Mouse (Mus musculus) E14TG2a.4 (cell line): Measurements from ENCODE around the gene Alcam.

Source experiments
- H3K27me3 ChIP-seq: 2 replicates; pipeline ENCODE4 v1.6.1; 2014; ENCODE audit warnings: low read length, control low read depth; ENCODE audit not compliant: insufficient read depth
- H3K36me3 ChIP-seq: 2 replicates; pipeline ENCODE4 v1.6.1; 2014; ENCODE audit warnings: low read length, control low read depth; ENCODE audit not compliant: insufficient read depth
- H3K4me1 ChIP-seq: replicated peaks from 2 replicates; pipeline ENCODE4 v1.6.1; 2014; ENCODE audit warnings: low read depth, low read length, control low read depth
- H3K4me3 ChIP-seq: replicated peaks from 2 replicates; pipeline ENCODE4 v1.5.1; 2014; ENCODE audit warnings: mild to moderate bottlenecking, low read length
- H3K9me3 ChIP-seq: 2 replicates; pipeline ENCODE4 v1.6.1; 2014; ENCODE audit warnings: low read length, control low read depth
- CTCF ChIP-seq: conservative IDR thresholded peaks from 2 replicates; pipeline ENCODE4 v1.5.1; 2014; ENCODE audit warnings: low read length
- NANOG ChIP-seq: IDR thresholded peaks from 2 replicates; pipeline ENCODE4 v1.6.1; 2014; ENCODE audit warnings: borderline replicate concordance, low read length, mixed read lengths
- POU5F1 ChIP-seq: IDR thresholded peaks from 2 replicates; pipeline ENCODE4 v1.6.1; 2014; ENCODE audit warnings: low read length, borderline replicate concordance

Gene Alcam

GRCm38 (mm10) chr16:52405272-52405671 lies 48.6 kb downstream of the Alcam start:
- H3K4me1 ChIP-seq = no peaks in the 10 kb centered on the region
- TF ChIP-seq NANOG (no peak), POU5F1 (no peak), CTCF (no peak)
- no peaks in the 10 kb centered on the region for H3K9me3 ChIP-seq
- no peaks in the 10 kb centered on the region for H3K27me3 ChIP-seq
- no peak overlapping the region for H3K4me3 ChIP-seq
- no peaks in the 10 kb centered on the region for H3K36me3 ChIP-seq

- Histone ChIP-seq H3K4me3 (no peak overlapping the region), H3K27me3 (no peaks in the 10 kb centered on the region), H3K9me3 (no peaks in the 10 kb centered on the region), H3K4me1 (no peaks in the 10 kb centered on the region), H3K36me3 (no peaks in the 10 kb centered on the region)
- no peak for TF ChIP-seq CTCF
- no peak for TF ChIP-seq NANOG
- no peak for TF ChIP-seq POU5F1
Measured at GRCm38 (mm10) chr16:52399112-52399511, 54.8 kb downstream of the Alcam start.

GRCm38 (mm10) chr16:52386781-52387300 lies 67.0 kb downstream of the Alcam start:
- Histone ChIP-seq H3K4me3 (no peak overlapping the region), H3K36me3 (no peaks in the 10 kb centered on the region), H3K27me3 (no peaks in the 10 kb centered on the region), H3K4me1 (no peaks in the 10 kb centered on the region), H3K9me3 (no peaks in the 10 kb centered on the region)
- TF ChIP-seq NANOG (no peak), CTCF (no peak), POU5F1 (no peak)

DNA sequence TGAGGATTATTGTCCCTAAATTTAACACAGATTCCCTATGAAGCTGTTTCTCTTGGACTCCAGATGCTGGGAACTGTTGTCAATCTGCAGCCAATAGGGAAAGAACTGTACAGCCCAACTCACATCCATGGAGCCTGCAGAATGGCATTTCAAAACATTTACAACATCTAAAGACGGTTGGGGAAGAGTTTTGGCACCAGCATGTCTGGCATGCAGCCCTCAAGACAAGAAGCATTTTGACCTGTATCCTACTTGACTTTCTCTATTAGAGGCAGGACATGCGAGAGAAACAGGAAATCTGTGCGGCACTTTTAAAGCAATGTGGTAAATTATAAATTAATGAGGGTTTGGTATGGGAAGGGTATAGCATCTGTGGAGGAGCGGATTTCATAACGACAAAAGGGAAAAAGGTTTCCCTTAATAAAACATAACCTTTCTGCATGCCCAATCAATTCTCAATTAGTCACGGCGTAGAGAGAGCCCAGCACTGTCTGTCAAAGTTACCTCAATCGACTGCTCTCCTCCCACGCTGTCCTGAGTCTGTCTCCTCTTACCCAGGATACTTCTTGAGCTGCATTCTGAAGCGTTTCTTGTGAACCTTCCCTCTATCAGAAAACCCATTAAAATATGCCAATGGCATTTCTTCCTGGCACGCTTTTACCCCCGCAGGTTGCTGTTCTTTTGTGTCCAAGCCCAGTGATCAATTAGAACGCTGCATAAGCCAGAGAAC lies 70.3 kb downstream of the Alcam start:
- Histone ChIP-seq H3K27me3 (no peaks in the 10 kb centered on the region), H3K9me3 (no peaks in the 10 kb centered on the region), H3K36me3 (no peaks in the 10 kb centered on the region), H3K4me3 (no peak overlapping the region), H3K4me1 (no peaks in the 10 kb centered on the region)
- TF ChIP-seq NANOG (no peak), CTCF (no peak)

GRCm38 (mm10) chr16:52378811-52379597 lies 74.9 kb downstream of the Alcam start:
- TF ChIP-seq POU5F1 (no peak), CTCF (no peak), NANOG (no peak)
- H3K4me1 ChIP-seq = no peaks in the 10 kb centered on the region
- no peak overlapping the region for H3K4me3 ChIP-seq
- no peaks in the 10 kb centered on the region for H3K9me3 ChIP-seq
- H3K36me3 ChIP-seq = no peaks in the 10 kb centered on the region
- H3K27me3 ChIP-seq = no peaks in the 10 kb centered on the region

DNA sequence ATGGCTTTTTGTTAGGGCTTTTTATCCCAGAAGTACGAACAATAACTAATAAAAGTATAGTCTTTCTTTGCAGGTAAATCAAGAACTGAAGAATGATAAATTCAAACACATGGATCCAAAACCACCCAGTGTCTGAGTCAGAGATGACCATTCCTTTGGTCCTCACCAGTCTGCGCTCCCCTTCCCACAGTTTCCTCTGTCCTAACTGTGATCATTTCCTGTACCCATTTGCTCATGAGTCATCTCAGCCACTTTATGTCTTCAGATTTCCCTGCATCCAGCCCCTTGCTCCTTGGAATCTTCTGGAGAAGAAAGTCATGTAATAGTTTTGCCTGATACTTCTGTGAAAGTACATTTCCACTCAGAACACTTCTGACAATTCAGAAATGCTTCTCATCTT lies 77.0 kb downstream of the Alcam start:
- TF ChIP-seq NANOG (no peak), CTCF (no peak), POU5F1 (no peak)
- no peaks in the 10 kb centered on the region for H3K9me3 ChIP-seq
- no peaks in the 10 kb centered on the region for H3K36me3 ChIP-seq
- no peaks in the 10 kb centered on the region for H3K27me3 ChIP-seq
- H3K4me1 ChIP-seq = no peaks in the 10 kb centered on the region
- H3K4me3 ChIP-seq = no peak overlapping the region

GRCm38 (mm10) chr16:52371956-52372355 lies 81.9 kb downstream of the Alcam start:
- Histone ChIP-seq H3K27me3 (no peaks in the 10 kb centered on the region), H3K9me3 (no peaks in the 10 kb centered on the region), H3K4me3 (no peak overlapping the region), H3K36me3 (no peaks in the 10 kb centered on the region), H3K4me1 (no peaks in the 10 kb centered on the region)
- TF ChIP-seq POU5F1 = no peak
- no peak for TF ChIP-seq CTCF
- no peak for TF ChIP-seq NANOG

GRCm38 (mm10) chr16:52368521-52368920 lies 85.4 kb downstream of the Alcam start:
- Histone ChIP-seq H3K4me1 (no peaks in the 10 kb centered on the region), H3K36me3 (no peaks in the 10 kb centered on the region), H3K9me3 (no peaks in the 10 kb centered on the region), H3K4me3 (no peak overlapping the region), H3K27me3 (no peaks in the 10 kb centered on the region)
- no peak for TF ChIP-seq NANOG
- no peak for TF ChIP-seq POU5F1
- TF ChIP-seq CTCF = no peak
